Mouse (Mus musculus) cerebellum, adult 2 months (tissue): ENCODE data around the gene Kctd13.

Experiments used
- CTCF ChIP-seq: fragments of 200-500 bp; IDR thresholded peaks from 2 replicates; pipeline ENCODE4 v1.5.1; 2011; ENCODE audit warnings: low read depth, mild to moderate bottlenecking, control low read depth, low read length, moderate library complexity, borderline replicate concordance; ENCODE audit not compliant: insufficient read depth
- POLR2A ChIP-seq: fragments of 200-500 bp; IDR thresholded peaks from 2 replicates; pipeline ENCODE4 v1.6.1; 2011; ENCODE audit warnings: low read length, control low read depth, borderline replicate concordance; ENCODE audit not compliant: insufficient read depth

- no peak for TF ChIP-seq CTCF
- TF ChIP-seq POLR2A: no peak
Measured at GRCm38 (mm10) chr7:126949403-126949792, 20.7 kb downstream of the Kctd13 start, which contains the start of gene Asphd1.
